Mouse (Mus musculus) naive thymus-derived CD4-positive, alpha-beta T cell, adult 2 months (primary cell): ENCODE results near the gene Nemf.
"Not testable (repeated sequence)": the region's sequence is repeated elsewhere in the genome, so short reads cannot be mapped to it uniquely, and the experiment has no call there.

Experiments used
- DNase-seq: peaks from one replicate; pipeline ENCODE4 v3.0.0-alpha.2; 2011; ENCODE audit warnings: low read depth

Gene Nemf

GRCm38 (mm10) chr12:69372731-69373331, 15.9 kb upstream of the Nemf start:
- DNase-seq, result no peak

GRCm38 (mm10) chr12:69371854-69372671, 15.1 kb upstream of the Nemf start, which contains the start of the genes Arf6 and Gm9887:
Gene Arf6, plus strand, starts transcription at chr12:69372150.
Gene Gm9887, minus strand, starts transcription at chr12:69372458.
- DNase-seq, result peak; percentile 99

- DNase-seq, result peak; percentile 90
Observed at GRCm38 (mm10) chr12:69371421-69371853, 14.5 kb upstream of the Nemf start.

- no peak for DNase-seq
Observed at GRCm38 (mm10) chr12:69370936-69371335, 14.0 kb upstream of the Nemf start.

- DNase-seq, result peak; percentile 55
Observed at GRCm38 (mm10) chr12:69367557-69367956, 10.6 kb upstream of the Nemf start.

GRCm38 (mm10) chr12:69366424-69366823, 9.5 kb upstream of the Nemf start:
- peak; percentile 54 for DNase-seq

GRCm38 (mm10) chr12:69365757-69366156, 8.8 kb upstream of the Nemf start:
- no peak for DNase-seq

GRCm38 (mm10) chr12:69363899-69364762, 7.2 kb upstream of the Nemf start:
- DNase-seq, result peak; percentile 82

- DNase-seq, result not testable (repeated sequence)
Observed at GRCm38 (mm10) chr12:69363110-69363509, 6.1 kb upstream of the Nemf start.

GRCm38 (mm10) chr12:69362388-69362787, 5.4 kb upstream of the Nemf start:
- no peak for DNase-seq

GRCm38 (mm10) chr12:69361919-69362318, 5.0 kb upstream of the Nemf start:
- no peak for DNase-seq

GRCm38 (mm10) chr12:69360997-69361899, 4.3 kb upstream of the Nemf start:
- DNase-seq, result peak; percentile 100

GRCm38 (mm10) chr12:69360655-69360996, 3.7 kb upstream of the Nemf start:
- peak; percentile 96 for DNase-seq

GRCm38 (mm10) chr12:69357300-69357646, 308 bp upstream of the Nemf start:
- DNase-seq, result no peak

- peak; percentile 59 for DNase-seq
Observed at GRCm38 (mm10) chr12:69351685-69352084, 5.3 kb downstream of the Nemf start.

- no peak for DNase-seq
Observed at GRCm38 (mm10) chr12:69349928-69350327, 7.0 kb downstream of the Nemf start.

GRCm38 (mm10) chr12:69333547-69333946, 23.4 kb downstream of the Nemf start:
- DNase-seq, result peak; percentile 78

- DNase-seq, result no peak
Observed at GRCm38 (mm10) chr12:69332147-69332546, 24.8 kb downstream of the Nemf start.

GRCm38 (mm10) chr12:69331187-69331586, 25.8 kb downstream of the Nemf start:
- DNase-seq, result no peak

GRCm38 (mm10) chr12:69318431-69318830, 38.5 kb downstream of the Nemf start:
- no peak for DNase-seq

- DNase-seq, result no peak
Observed at GRCm38 (mm10) chr12:69309659-69310058, 47.3 kb downstream of the Nemf start.
